Mouse (Mus musculus): ENCODE measurements around the gene Apol9b.
A peak's percentile ranks its signal among the peaks of the same experiment; 100 is the strongest.

Gene Apol9b

GRCm38 (mm10) chr15:77782449-77783014, 53.7 kb downstream of the Apol9b start:
- DNase-seq (ENCODE audit: low spot score), result peak; percentile 49

- DNase-seq (ENCODE audit: low spot score), result no peak
Observed at GRCm38 (mm10) chr15:77784039-77784824, 55.4 kb downstream of the Apol9b start.

GRCm38 (mm10) chr15:77785807-77786206, 57.0 kb downstream of the Apol9b start:
- no peak for DNase-seq (ENCODE audit: low spot score)
